Mouse (Mus musculus) C2C12 (cell line): Measurements from ENCODE around the gene Olfr267.

Experiments used
- CEBPB ChIP-seq: IDR thresholded peaks from one replicate; pipeline ENCODE4 v1.6.1; 2011; ENCODE audit warnings: low read depth, mild to moderate bottlenecking, control low read depth, moderate library complexity
- CTCF ChIP-seq: IDR thresholded peaks from one replicate; pipeline ENCODE4 v1.5.1; 2011; ENCODE audit not compliant: control insufficient read depth, insufficient read depth, insufficient read length
- MAX ChIP-seq: IDR thresholded peaks from one replicate; pipeline ENCODE4 v1.6.1; 2011; ENCODE audit warnings: mild to moderate bottlenecking, control low read depth
- MYOD1 ChIP-seq: IDR thresholded peaks from one replicate; pipeline ENCODE4 v1.6.1; 2011; ENCODE audit warnings: low read depth; ENCODE audit not compliant: control insufficient read depth, insufficient read length
- MYOG ChIP-seq: IDR thresholded peaks from one replicate; pipeline ENCODE4 v1.6.1; 2011; ENCODE audit not compliant: control insufficient read depth, insufficient read length; ENCODE audit errors: extremely low read depth
- USF1 ChIP-seq: IDR thresholded peaks from one replicate; pipeline ENCODE4 v1.6.1; 2011; ENCODE audit warnings: low read depth, mild to moderate bottlenecking, control low read depth, moderate library complexity

GRCm38 (mm10) chr4:58825921-58826320 lies 38.4 kb upstream of the Olfr267 start:
- no peak for TF ChIP-seq CTCF
- no peak for TF ChIP-seq USF1
- no peak for TF ChIP-seq MYOG
- TF ChIP-seq MAX = no peak
- no peak for TF ChIP-seq MYOD1
- TF ChIP-seq CEBPB = peak; percentile 40
